Mouse (Mus musculus) embryonic facial prominence, embryonic 14.5 days (tissue): ENCODE measurements at regions not wholly inside any gene's neighbourhood (a gene's known extent, or its start where the extent isn't known, plus 50 kb on each side); places are given as distances from the start of the nearest gene placed in this dataset.

ENCODE experiments used
- ATAC-seq: fragments of 200-750 bp; cut with Nextera tagmentation; 2 replicates; pipeline ENCODE4 v1.8.0; 2017; ENCODE audit warnings: low read depth, moderate number of reproducible peaks, moderate TSS enrichment
- DNase-seq: peaks from one replicate; pipeline ENCODE4 v3.0.0-alpha.2; 2015; ENCODE audit warnings: low spot score
- H3K27ac ChIP-seq: fragments of 300-500 bp; sonication (generic); replicated peaks from 2 replicates; pipeline ENCODE4 v1.5.1; 2014; ENCODE audit warnings: low read depth, mild to moderate bottlenecking, low read length, moderate library complexity
- H3K27me3 ChIP-seq: fragments of 300-500 bp; sonication (generic); replicated peaks from 2 replicates; pipeline ENCODE4 v1.6.1; 2014; ENCODE audit warnings: low read length; ENCODE audit not compliant: control insufficient read depth, insufficient read depth
- H3K36me3 ChIP-seq: fragments of 300-500 bp; sonication (generic); 2 replicates; pipeline ENCODE4 v1.6.1; 2014; ENCODE audit warnings: low read length, mixed read lengths; ENCODE audit not compliant: control insufficient read depth, insufficient read depth
- H3K4me1 ChIP-seq: fragments of 300-500 bp; sonication (generic); 2 replicates; pipeline ENCODE4 v1.6.1; 2014; ENCODE audit warnings: antibody characterized with exemption, low read length; ENCODE audit not compliant: control insufficient read depth, insufficient read depth
- H3K4me2 ChIP-seq: fragments of 300-500 bp; sonication (generic); 2 replicates; pipeline ENCODE4 v1.6.1; 2014; ENCODE audit warnings: low read depth, mild to moderate bottlenecking, low read length, moderate library complexity, mixed read lengths
- H3K4me3 ChIP-seq: fragments of 300-500 bp; sonication (generic); 2 replicates; pipeline ENCODE4 v1.5.1; 2014; ENCODE audit warnings: low read depth, mild to moderate bottlenecking, low read length
- H3K9ac ChIP-seq: fragments of 300-500 bp; sonication (generic); 2 replicates; pipeline ENCODE4 v1.6.1; 2014; ENCODE audit warnings: low read depth, mild to moderate bottlenecking, low read length, moderate library complexity, mixed read lengths
- H3K9me3 ChIP-seq: fragments of 300-500 bp; sonication (generic); 2 replicates; pipeline ENCODE4 v1.6.1; 2016; ENCODE audit warnings: low read length; ENCODE audit not compliant: control insufficient read depth
- WGBS: fragments of 180-500 bp; shearing (Covaris S2); extraction: QIAGEN DNeasy Blood & Tissue Kit; methylation state at CpG from one replicate; pipeline ENCODE4 v1.1.7; 2014; 5-methylcytosine and 5-hydroxymethylcytosine counted together

DNA sequence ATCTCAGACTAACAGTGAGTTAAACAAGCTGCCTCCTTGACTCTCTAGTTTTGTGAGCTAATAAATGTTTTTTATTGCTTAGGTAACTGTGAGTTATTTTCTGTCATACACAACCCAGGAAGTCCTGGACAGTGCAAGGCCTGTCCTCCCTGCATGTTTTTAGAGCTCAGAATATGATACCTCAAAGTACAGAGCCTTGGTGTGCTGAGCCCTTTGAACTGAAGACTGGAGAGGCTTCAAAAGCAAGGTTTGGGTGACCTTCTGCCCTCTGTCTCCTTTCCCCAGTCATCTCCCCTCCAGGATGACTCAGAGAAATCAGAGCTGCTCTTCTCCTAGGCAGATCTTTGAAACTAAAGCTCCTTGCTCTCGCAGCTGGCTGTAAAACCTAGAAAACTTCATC, 336.0 kb upstream of the Xrcc4 start:
- no peak for ATAC-seq
- Histone ChIP-seq H3K9me3 (peaks cover 11% of the 10 kb centered on the region; the same call in 1 of the 2 replicates), H3K27ac (no peak overlapping the region), H3K4me2 (no peak overlapping the region), H3K4me1 (no peaks in the 10 kb centered on the region), H3K27me3 (no peaks in the 10 kb centered on the region), H3K9ac (no peak overlapping the region), H3K36me3 (no peaks in the 10 kb centered on the region), H3K4me3 (no peak overlapping the region)
- no peak for DNase-seq
- 41% methylated on average over 1 of the region's 1 CpGs for WGBS

- Histone ChIP-seq H3K9ac (no peak overlapping the region), H3K4me1 (no peaks in the 10 kb centered on the region), H3K27me3 (no peaks in the 10 kb centered on the region), H3K9me3 (peaks cover 8% of the 10 kb centered on the region; the same call in 1 of the 2 replicates), H3K36me3 (no peaks in the 10 kb centered on the region), H3K27ac (no peak overlapping the region), H3K4me3 (no peak overlapping the region), H3K4me2 (no peak overlapping the region)
- ATAC-seq, result no peak
- no peak for DNase-seq
- 84% methylated on average over 5 of the region's 5 CpGs for WGBS
Measured at GRCm38 (mm10) chr13:90424541-90424940, 335.1 kb upstream of the Xrcc4 start.

DNA sequence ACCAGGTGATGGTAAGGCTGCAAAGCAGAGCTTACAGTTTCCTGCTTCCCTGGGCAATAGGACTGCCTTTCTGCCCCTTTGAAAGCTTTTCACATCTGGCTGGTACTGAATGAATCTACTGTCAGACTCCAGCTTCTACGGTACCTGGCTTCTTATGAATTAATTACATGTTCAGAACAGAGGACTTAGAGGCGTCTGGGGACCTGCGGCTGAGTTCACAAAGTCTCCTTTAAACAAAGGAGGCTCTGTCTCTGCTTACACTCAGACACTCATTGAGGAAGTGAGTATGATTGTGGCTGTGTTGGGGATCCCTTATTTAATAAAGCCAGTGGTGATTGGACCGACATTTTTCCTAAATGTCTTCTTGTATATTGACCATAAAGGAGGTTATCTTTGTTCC, 331.6 kb upstream of the Xrcc4 start:
- H3K9ac ChIP-seq, result no peak overlapping the region
- DNase-seq (peak; percentile 47), ATAC-seq (peak; percentile 44; the same call in 1 of the 2 replicates)
- no peaks in the 10 kb centered on the region for H3K9me3 ChIP-seq
- no peak overlapping the region for H3K4me2 ChIP-seq
- 25% methylated on average over 4 of the region's 4 CpGs for WGBS
- H3K36me3 ChIP-seq, result no peaks in the 10 kb centered on the region
- no peaks in the 10 kb centered on the region for H3K4me1 ChIP-seq
- H3K27me3 ChIP-seq, result no peaks in the 10 kb centered on the region
- H3K27ac ChIP-seq, result no peak overlapping the region
- H3K4me3 ChIP-seq, result no peak overlapping the region

- no peak for DNase-seq
- no peak for ATAC-seq
- no peaks in the 10 kb centered on the region for H3K27me3 ChIP-seq
- WGBS, result 78% methylated on average over 4 of the region's 4 CpGs
- no peak overlapping the region for H3K4me3 ChIP-seq
- no peak overlapping the region for H3K4me2 ChIP-seq
- H3K36me3 ChIP-seq, result no peaks in the 10 kb centered on the region
- no peak overlapping the region for H3K27ac ChIP-seq
- no peak overlapping the region for H3K9ac ChIP-seq
- H3K9me3 ChIP-seq, result no peaks in the 10 kb centered on the region
- H3K4me1 ChIP-seq, result 0 out of 2 replicates have a peak, but pooled peaks cover 2% of the 10 kb centered on the region
Measured at GRCm38 (mm10) chr13:90404392-90404791, 315.0 kb upstream of the Xrcc4 start.

GRCm38 (mm10) chr13:90402061-90402460, 312.7 kb upstream of the Xrcc4 start:
- Histone ChIP-seq H3K4me1 (0 out of 2 replicates have a peak, but pooled peaks cover 2% of the 10 kb centered on the region), H3K27ac (no peak overlapping the region), H3K9ac (no peak overlapping the region), H3K36me3 (no peaks in the 10 kb centered on the region), H3K27me3 (no peaks in the 10 kb centered on the region), H3K9me3 (no peaks in the 10 kb centered on the region), H3K4me2 (no peak overlapping the region), H3K4me3 (no peak overlapping the region)
- 24% methylated on average over 1 of the region's 1 CpGs for WGBS
- DNase-seq, result no peak
- no peak for ATAC-seq

GRCm38 (mm10) chr13:90401496-90401895, 312.1 kb upstream of the Xrcc4 start:
- no peak for ATAC-seq
- H3K27me3 ChIP-seq, result no peaks in the 10 kb centered on the region
- no peaks in the 10 kb centered on the region for H3K36me3 ChIP-seq
- 54% methylated on average over 1 of the region's 1 CpGs for WGBS
- H3K4me3 ChIP-seq, result no peak overlapping the region
- 0 out of 2 replicates have a peak, but pooled peaks cover 2% of the 10 kb centered on the region for H3K4me1 ChIP-seq
- H3K4me2 ChIP-seq, result no peak overlapping the region
- no peaks in the 10 kb centered on the region for H3K9me3 ChIP-seq
- DNase-seq, result no peak
- H3K9ac ChIP-seq, result no peak overlapping the region
- no peak overlapping the region for H3K27ac ChIP-seq

DNA sequence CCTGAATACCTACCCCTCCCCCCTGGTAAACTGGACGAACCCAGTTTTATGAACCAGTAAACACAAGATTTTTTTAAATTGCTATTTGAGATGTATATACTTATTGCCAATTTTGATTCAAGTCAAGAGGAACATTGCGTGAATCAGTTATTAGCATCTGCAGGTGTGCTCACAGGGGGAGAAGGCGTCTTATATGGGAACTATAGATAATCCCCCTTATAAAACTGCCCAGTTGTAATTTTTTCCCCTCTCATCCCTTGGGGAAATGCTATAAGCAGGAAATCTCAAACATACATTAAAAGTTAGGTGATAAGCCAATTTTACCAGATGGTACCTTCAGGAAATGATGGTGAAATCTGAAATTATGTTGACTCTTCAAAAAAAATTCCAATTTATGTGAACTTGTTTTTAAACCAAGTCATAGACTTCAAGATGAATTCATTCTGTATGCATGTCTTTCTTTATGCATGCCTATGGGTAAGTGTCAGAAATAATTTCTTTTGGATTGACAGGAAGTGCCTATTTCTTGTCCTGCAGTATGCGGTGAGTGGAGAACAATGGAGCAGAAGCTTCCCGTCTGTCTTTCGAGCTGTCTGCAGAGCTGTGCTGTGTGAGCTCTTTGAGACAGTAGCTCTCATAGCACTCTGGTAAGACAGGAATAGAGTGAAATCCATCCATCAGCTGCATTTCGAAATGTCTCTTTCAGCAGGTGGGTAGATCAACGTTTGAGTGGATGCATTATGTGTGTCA, 306.0 kb upstream of the Xrcc4 start:
- peak; percentile 32 for DNase-seq
- 58% methylated on average over 8 of the region's 8 CpGs for WGBS
- no peak; the same call in 1 of the 2 replicates for ATAC-seq

GRCm38 (mm10) chr13:90394815-90395241, 305.4 kb upstream of the Xrcc4 start:
- no peaks in the 10 kb centered on the region for H3K36me3 ChIP-seq
- H3K4me3 ChIP-seq, result no peak overlapping the region
- no peak overlapping the region for H3K4me2 ChIP-seq
- H3K27ac ChIP-seq, result peak overlapping the region; percentile 63
- no peaks in the 10 kb centered on the region for H3K9me3 ChIP-seq
- ATAC-seq (peak; percentile 79), DNase-seq (peak; percentile 88)
- peaks cover 8% of the 10 kb centered on the region for H3K4me1 ChIP-seq
- H3K9ac ChIP-seq, result no peak overlapping the region
- 31% methylated on average over 5 of the region's 5 CpGs for WGBS
- H3K27me3 ChIP-seq, result no peaks in the 10 kb centered on the region

More for the DNA sequence above, 306.0 kb upstream of the Xrcc4 start:
- Histone ChIP-seq H3K27ac (peak overlapping the region; percentile 39; the same call in 1 of the 2 replicates), H3K36me3 (no peaks in the 10 kb centered on the region), H3K9me3 (no peaks in the 10 kb centered on the region), H3K4me1 (peaks cover 8% of the 10 kb centered on the region), H3K9ac (no peak overlapping the region), H3K4me3 (no peak overlapping the region), H3K27me3 (no peaks in the 10 kb centered on the region), H3K4me2 (no peak overlapping the region)

DNA sequence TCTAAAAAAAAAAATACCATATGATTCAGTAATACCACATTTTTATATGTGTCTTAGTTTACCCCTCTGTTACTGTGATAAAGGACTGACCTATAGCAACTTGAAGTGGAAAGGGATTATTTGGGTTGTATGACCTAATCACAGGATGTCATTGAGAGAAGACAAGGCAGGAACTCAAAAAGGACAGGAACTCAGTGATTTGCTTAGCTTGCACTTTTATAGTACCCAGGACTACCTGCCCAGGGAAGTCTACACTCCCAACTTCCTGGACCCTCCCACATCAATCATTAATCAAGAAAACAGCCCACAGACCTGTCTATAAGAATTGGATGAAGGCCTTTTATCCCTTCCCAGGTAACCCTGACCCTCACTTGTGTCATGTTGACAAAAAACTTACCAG, 303.0 kb upstream of the Xrcc4 start:
- Histone ChIP-seq H3K4me3 (no peak overlapping the region), H3K36me3 (no peaks in the 10 kb centered on the region), H3K9ac (no peak overlapping the region), H3K27me3 (no peaks in the 10 kb centered on the region), H3K9me3 (no peaks in the 10 kb centered on the region), H3K4me2 (no peak overlapping the region), H3K4me1 (peaks cover 8% of the 10 kb centered on the region), H3K27ac (no peak overlapping the region)
- no peak for ATAC-seq
- DNase-seq, result no peak
